In genomic region chr15:61259047-61259446, GRCm38 (mm10) we compare ENCODE assay signal across 16 mouse cellular contexts.
"Had no signal": no experiment of that assay in that cellular context is flagged by ENCODE, and none has a peak within 500 bp of the region (broad histone marks: within the 10 kb centered on the region; RNA-seq: fewer than 3 reads in every experiment).

No protein-coding gene starts in this region.

- H3K4me3 ChIP-seq: limb, embryonic 12.5 days; limb, embryonic 15.5 days; liver, embryonic 15.5 days; lung, embryonic 15.5 days; midbrain, embryonic 10.5 days; midbrain, embryonic 13.5 days had no signal

- H3K9me3 ChIP-seq: limb, embryonic 12.5 days; limb, embryonic 15.5 days; liver, embryonic 15.5 days; lung, embryonic 15.5 days; midbrain, embryonic 10.5 days; midbrain, embryonic 13.5 days had no signal

- H3K36me3 ChIP-seq: limb, embryonic 12.5 days; limb, embryonic 15.5 days; liver, embryonic 15.5 days; lung, embryonic 15.5 days; midbrain, embryonic 10.5 days; midbrain, embryonic 13.5 days had no signal

- DNase-seq: kidney, adult 18-20 months; kidney, adult 9 months; kidney, postnatal 36 days; left cerebral cortex, postnatal 4 days; lung, postnatal 14 days; thymus, adult 18-20 months; thymus, postnatal 36 days had no signal

- H3K27ac ChIP-seq: limb, embryonic 12.5 days; limb, embryonic 15.5 days; liver, embryonic 15.5 days; lung, embryonic 15.5 days; macrophage; midbrain, embryonic 10.5 days; midbrain, embryonic 13.5 days had no signal

- H3K9ac ChIP-seq: limb, embryonic 12.5 days; limb, embryonic 15.5 days; liver, embryonic 15.5 days; lung, embryonic 15.5 days; midbrain, embryonic 13.5 days had no signal

- H3K4me1 ChIP-seq: limb, embryonic 12.5 days; limb, embryonic 15.5 days; liver, embryonic 15.5 days; lung, embryonic 15.5 days; midbrain, embryonic 10.5 days; midbrain, embryonic 13.5 days had no signal

- H3K4me2 ChIP-seq: limb, embryonic 12.5 days; limb, embryonic 15.5 days; liver, embryonic 11.5 days; liver, embryonic 15.5 days; lung, embryonic 15.5 days; midbrain, embryonic 13.5 days had no signal

- H3K27me3 ChIP-seq: limb, embryonic 12.5 days; limb, embryonic 15.5 days; liver, embryonic 15.5 days; lung, embryonic 15.5 days; midbrain, embryonic 13.5 days had no signal

- ATAC-seq: inflammation-experienced regulatory T-cells, adult 6 months; midbrain, embryonic 13.5 days had no signal
